Mouse (Mus musculus): ENCODE results near the gene Foxc1. TPM values are rescaled to one million over a fixed set of nuclear protein-coding genes. Genes with fewer than 3 reads are reported as not detected.

Gene Foxc1
- polyA plus RNA-seq, 1 experiment, result 1.9 TPM

GRCm38 (mm10) chr13:31779281-31779981 is 27.0 kb upstream of the Foxc1 start:
- TF ChIP-seq POLR2A (IDR thresholded peaks at IDR 0.05; ENCODE audit: control insufficient read depth, extremely low read depth, insufficient read depth, low read length, poor library complexity) (no peak), CTCF (IDR thresholded peaks at IDR 0.05; ENCODE audit: borderline replicate concordance, control insufficient read depth, extremely low read depth, insufficient read depth, low read length, poor library complexity) (no peak)
- H3K36me3 ChIP-seq (ENCODE audit: control insufficient read depth, insufficient read depth, low read length), result no peaks in the 10 kb centered on the region
- H3K27ac ChIP-seq (ENCODE audit: control insufficient read depth, insufficient read depth, low read length), result no peak overlapping the region
- no peak for DNase-seq
- no peak overlapping the region for H3K4me3 ChIP-seq (ENCODE audit: control insufficient read depth, insufficient read depth, low read length)
- H3K4me1 ChIP-seq (replicated peaks; ENCODE audit: control insufficient read depth, insufficient read depth, low read length), result no peaks in the 10 kb centered on the region
- 66% methylated on average over 17 of the region's 17 CpGs for WGBS
- no peaks in the 10 kb centered on the region for H3K27me3 ChIP-seq (ENCODE audit: control insufficient read depth, insufficient read depth, low read length)

- no peaks in the 10 kb centered on the region for H3K27me3 ChIP-seq (ENCODE audit: control insufficient read depth, insufficient read depth, low read length)
- no peak overlapping the region for H3K4me3 ChIP-seq (ENCODE audit: control insufficient read depth, insufficient read depth, low read length)
- 94% methylated on average over 3 of the region's 3 CpGs for WGBS
- DNase-seq, result no peak
- TF ChIP-seq CTCF (IDR thresholded peaks at IDR 0.05; ENCODE audit: borderline replicate concordance, control insufficient read depth, extremely low read depth, insufficient read depth, low read length, poor library complexity) (no peak), POLR2A (IDR thresholded peaks at IDR 0.05; ENCODE audit: control insufficient read depth, extremely low read depth, insufficient read depth, low read length, poor library complexity) (no peak)
- H3K36me3 ChIP-seq (ENCODE audit: control insufficient read depth, insufficient read depth, low read length), result no peaks in the 10 kb centered on the region
- H3K27ac ChIP-seq (ENCODE audit: control insufficient read depth, insufficient read depth, low read length), result no peak overlapping the region
- H3K4me1 ChIP-seq (replicated peaks; ENCODE audit: control insufficient read depth, insufficient read depth, low read length), result no peaks in the 10 kb centered on the region
Measured at GRCm38 (mm10) chr13:31780299-31780698, 26.1 kb upstream of the Foxc1 start.

DNA sequence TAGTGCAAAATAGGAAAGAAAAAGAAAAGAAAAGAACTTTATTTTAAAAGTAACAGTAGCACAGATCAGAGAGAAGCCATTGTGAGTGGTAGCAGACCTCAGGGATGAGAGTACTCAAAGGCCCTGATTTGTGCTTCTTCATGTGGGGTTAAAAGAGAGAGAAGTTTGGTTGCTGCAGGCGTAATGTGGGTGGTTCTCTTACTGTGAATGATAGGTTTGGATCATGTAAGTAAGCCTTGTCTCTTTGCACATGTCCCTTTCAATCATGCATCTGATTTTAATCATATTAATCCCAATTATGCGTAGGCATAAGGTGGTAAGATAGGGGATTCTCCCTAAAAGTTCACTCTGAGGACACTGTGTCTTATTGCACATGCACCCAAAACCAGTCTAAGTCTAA is 24.4 kb upstream of the Foxc1 start:
- Histone ChIP-seq H3K36me3 (ENCODE audit: control insufficient read depth, insufficient read depth, low read length) (no peaks in the 10 kb centered on the region), H3K4me3 (ENCODE audit: control insufficient read depth, insufficient read depth, low read length) (no peak overlapping the region), H3K27ac (ENCODE audit: control insufficient read depth, insufficient read depth, low read length) (no peak overlapping the region), H3K27me3 (ENCODE audit: control insufficient read depth, insufficient read depth, low read length) (no peaks in the 10 kb centered on the region), H3K4me1 (replicated peaks; ENCODE audit: control insufficient read depth, insufficient read depth, low read length) (no peaks in the 10 kb centered on the region)
- WGBS, result 91% methylated on average over 2 of the region's 2 CpGs
- DNase-seq, result no peak
- TF ChIP-seq CTCF (IDR thresholded peaks at IDR 0.05; ENCODE audit: borderline replicate concordance, control insufficient read depth, extremely low read depth, insufficient read depth, low read length, poor library complexity) (no peak), POLR2A (IDR thresholded peaks at IDR 0.05; ENCODE audit: control insufficient read depth, extremely low read depth, insufficient read depth, low read length, poor library complexity) (no peak)

DNA sequence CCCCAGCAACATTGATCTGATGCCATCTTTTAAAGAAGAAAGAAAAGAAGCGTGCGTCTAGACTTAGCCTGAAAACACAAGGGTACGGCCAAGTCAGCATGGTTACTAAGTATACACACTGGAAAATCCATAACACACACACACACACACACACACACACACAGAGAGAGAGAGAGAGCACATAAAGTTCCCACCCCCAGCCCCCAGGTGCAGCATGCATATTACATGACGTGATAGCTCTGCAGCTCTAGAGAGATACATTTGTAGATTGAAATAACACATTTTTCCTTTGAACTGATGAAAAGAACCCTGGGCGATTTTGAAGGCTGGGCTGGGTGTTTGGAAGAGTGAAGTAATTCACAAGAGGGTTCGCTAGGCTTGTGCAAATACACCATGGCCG is 21.7 kb upstream of the Foxc1 start:
- Histone ChIP-seq H3K4me3 (ENCODE audit: control insufficient read depth, insufficient read depth, low read length) (no peak overlapping the region), H3K27ac (ENCODE audit: control insufficient read depth, insufficient read depth, low read length) (no peak overlapping the region), H3K36me3 (ENCODE audit: control insufficient read depth, insufficient read depth, low read length) (no peaks in the 10 kb centered on the region), H3K27me3 (ENCODE audit: control insufficient read depth, insufficient read depth, low read length) (no peaks in the 10 kb centered on the region), H3K4me1 (replicated peaks; ENCODE audit: control insufficient read depth, insufficient read depth, low read length) (no peaks in the 10 kb centered on the region)
- WGBS, result 95% methylated on average over 7 of the region's 7 CpGs
- TF ChIP-seq CTCF (IDR thresholded peaks at IDR 0.05; ENCODE audit: borderline replicate concordance, control insufficient read depth, extremely low read depth, insufficient read depth, low read length, poor library complexity), result no peak
- no peak for TF ChIP-seq POLR2A (IDR thresholded peaks at IDR 0.05; ENCODE audit: control insufficient read depth, extremely low read depth, insufficient read depth, low read length, poor library complexity)
- no peak for DNase-seq

DNA sequence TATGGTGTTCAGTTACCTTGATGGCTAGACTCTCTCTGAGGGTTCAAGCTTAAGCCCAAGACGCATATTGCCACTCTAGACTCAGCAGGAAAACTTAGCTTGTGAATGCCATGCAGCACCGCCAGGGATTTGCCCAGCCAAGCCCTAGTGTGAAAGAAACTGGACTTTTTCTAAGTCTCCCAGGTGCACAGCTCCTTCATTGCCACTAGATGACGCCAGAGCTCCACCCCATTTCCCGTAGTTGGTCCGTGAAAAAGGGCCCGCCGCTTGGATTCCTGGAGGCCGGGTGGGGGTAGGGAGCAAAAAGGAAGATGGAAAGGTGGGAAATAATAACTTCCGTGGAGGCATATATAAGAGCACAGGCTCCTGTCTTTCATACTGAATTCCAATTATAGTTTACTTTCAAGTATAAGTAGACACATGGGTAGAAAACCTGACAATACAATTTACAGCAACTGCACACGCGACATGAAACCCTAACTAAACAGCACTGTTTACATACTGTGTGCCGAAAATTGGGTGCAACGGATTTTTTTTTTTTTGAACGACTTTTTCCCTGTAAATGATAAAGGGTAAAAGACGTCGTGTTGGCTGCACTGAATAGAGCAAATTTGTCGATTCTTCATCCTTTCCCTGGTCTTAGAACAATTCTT is 13.8 kb upstream of the Foxc1 start:
- peak; percentile 23 for DNase-seq
- no peak overlapping the region for H3K4me3 ChIP-seq (ENCODE audit: control insufficient read depth, insufficient read depth, low read length)

GRCm38 (mm10) chr13:31793163-31793562 is 13.3 kb upstream of the Foxc1 start:
- H3K27ac ChIP-seq (ENCODE audit: control insufficient read depth, insufficient read depth, low read length), result no peak overlapping the region
- TF ChIP-seq POLR2A (IDR thresholded peaks at IDR 0.05; ENCODE audit: control insufficient read depth, extremely low read depth, insufficient read depth, low read length, poor library complexity) (no peak), CTCF (IDR thresholded peaks at IDR 0.05; ENCODE audit: borderline replicate concordance, control insufficient read depth, extremely low read depth, insufficient read depth, low read length, poor library complexity) (no peak)
- no peaks in the 10 kb centered on the region for H3K36me3 ChIP-seq (ENCODE audit: control insufficient read depth, insufficient read depth, low read length)
- peaks cover 3% of the 10 kb centered on the region; the same call in 1 of the 2 replicates for H3K27me3 ChIP-seq (ENCODE audit: control insufficient read depth, insufficient read depth, low read length)
- WGBS, result 51% methylated on average over 5 of the region's 5 CpGs
- H3K4me3 ChIP-seq (ENCODE audit: control insufficient read depth, insufficient read depth, low read length), result no peak overlapping the region
- H3K4me1 ChIP-seq (replicated peaks; ENCODE audit: control insufficient read depth, insufficient read depth, low read length), result no peaks in the 10 kb centered on the region
- DNase-seq, result no peak

More for the DNA sequence above, 13.8 kb upstream of the Foxc1 start:
- TF ChIP-seq CTCF (IDR thresholded peaks at IDR 0.05; ENCODE audit: borderline replicate concordance, control insufficient read depth, extremely low read depth, insufficient read depth, low read length, poor library complexity) (peak; percentile 76; the same call in 1 of the 2 replicates), POLR2A (IDR thresholded peaks at IDR 0.05; ENCODE audit: control insufficient read depth, extremely low read depth, insufficient read depth, low read length, poor library complexity) (no peak)
- no peaks in the 10 kb centered on the region for H3K36me3 ChIP-seq (ENCODE audit: control insufficient read depth, insufficient read depth, low read length)
- no peaks in the 10 kb centered on the region for H3K4me1 ChIP-seq (replicated peaks; ENCODE audit: control insufficient read depth, insufficient read depth, low read length)
- WGBS, result 22% methylated on average over 17 of the region's 17 CpGs
- H3K27ac ChIP-seq (ENCODE audit: control insufficient read depth, insufficient read depth, low read length), result no peak overlapping the region
- peaks cover 3% of the 10 kb centered on the region; the same call in 1 of the 2 replicates for H3K27me3 ChIP-seq (ENCODE audit: control insufficient read depth, insufficient read depth, low read length)
